Mouse (Mus musculus): ENCODE results near the gene Auts2. TPM values are rescaled to one million over a fixed set of nuclear protein-coding genes. Genes with fewer than 3 reads are reported as not detected.
A peak's percentile ranks its signal among the peaks of the same experiment; 100 is the strongest.

The Auts2 gene
- polyA plus RNA-seq, 1 experiment from 2014 or later, result 95.1 TPM

GRCm38 (mm10) chr5:131797044-131797443, 746.1 kb downstream of the Auts2 start:
- Histone ChIP-seq H3K9ac (no peak overlapping the region), H3K4me1 (peaks cover 81% of the 10 kb centered on the region)
- ATAC-seq, result no peak

GRCm38 (mm10) chr5:131794411-131795133, 748.6 kb downstream of the Auts2 start:
- Histone ChIP-seq H3K9ac (peak overlapping the region; percentile 30; the same call in 1 of the 2 replicates), H3K4me3 (peak overlapping the region; percentile 3; the same call in 1 of the 2 replicates), H3K4me1 (peaks cover 67% of the 10 kb centered on the region), H3K9me3 (replicated peaks) (no peaks in the 10 kb centered on the region), H3K27ac (peak overlapping the region; percentile 92), H3K4me2 (peak overlapping the region; percentile 49), H3K27me3 (no peaks in the 10 kb centered on the region; the same call in 1 of the 2 replicates), H3K36me3 (ENCODE audit: poor library complexity, severe bottlenecking) (no peaks in the 10 kb centered on the region)
- ATAC-seq, result peak; percentile 92
- WGBS, result 14% methylated on average over 18 of the region's 18 CpGs

More at GRCm38 (mm10) chr5:131797044-131797443, 746.1 kb downstream of the Auts2 start:
- Histone ChIP-seq H3K36me3 (ENCODE audit: poor library complexity, severe bottlenecking) (no peaks in the 10 kb centered on the region), H3K9me3 (replicated peaks) (no peaks in the 10 kb centered on the region), H3K27ac (no peak overlapping the region), H3K4me2 (no peak overlapping the region), H3K4me3 (no peak overlapping the region), H3K27me3 (no peaks in the 10 kb centered on the region; the same call in 1 of the 2 replicates)

- H3K27ac ChIP-seq, result no peak overlapping the region
- WGBS, result 75% methylated on average over 8 of the region's 8 CpGs
Observed at GRCm38 (mm10) chr5:131789601-131790000, 753.5 kb downstream of the Auts2 start.

GRCm38 (mm10) chr5:131788008-131788407, 755.1 kb downstream of the Auts2 start:
- ATAC-seq, result peak; percentile 63; the same call in 1 of the 2 replicates
- no peak overlapping the region; the same call in 1 of the 2 replicates for H3K27ac ChIP-seq
- 8% methylated on average over 6 of the region's 6 CpGs for WGBS

More at GRCm38 (mm10) chr5:131789601-131790000, 753.5 kb downstream of the Auts2 start:
- Histone ChIP-seq H3K27me3 (no peaks in the 10 kb centered on the region), H3K9me3 (replicated peaks) (no peaks in the 10 kb centered on the region), H3K36me3 (ENCODE audit: poor library complexity, severe bottlenecking) (no peaks in the 10 kb centered on the region), H3K4me2 (no peak overlapping the region), H3K4me1 (peaks cover 54% of the 10 kb centered on the region), H3K4me3 (no peak overlapping the region), H3K9ac (no peak overlapping the region)
- no peak for ATAC-seq

GRCm38 (mm10) chr5:131783241-131783640, 759.9 kb downstream of the Auts2 start:
- no peak overlapping the region for H3K4me3 ChIP-seq
- ATAC-seq, result 0 out of 2 replicates have a peak, but pooled peaks have one; percentile 41
- H3K4me1 ChIP-seq, result peaks cover 59% of the 10 kb centered on the region
- peak overlapping the region; percentile 81 for H3K27ac ChIP-seq
- 29% methylated on average over 3 of the region's 3 CpGs for WGBS
- no peaks in the 10 kb centered on the region for H3K27me3 ChIP-seq
- no peaks in the 10 kb centered on the region for H3K36me3 ChIP-seq (ENCODE audit: poor library complexity, severe bottlenecking)
- 0 out of 2 replicates have a peak overlapping the region, but pooled peaks have one; percentile 2 for H3K4me2 ChIP-seq
- no peaks in the 10 kb centered on the region for H3K9me3 ChIP-seq (replicated peaks)
- no peak overlapping the region for H3K9ac ChIP-seq

More at GRCm38 (mm10) chr5:131788008-131788407, 755.1 kb downstream of the Auts2 start:
- Histone ChIP-seq H3K4me1 (peaks cover 50% of the 10 kb centered on the region), H3K4me3 (no peak overlapping the region), H3K4me2 (no peak overlapping the region), H3K36me3 (ENCODE audit: poor library complexity, severe bottlenecking) (no peaks in the 10 kb centered on the region), H3K27me3 (no peaks in the 10 kb centered on the region), H3K9ac (no peak overlapping the region), H3K9me3 (replicated peaks) (no peaks in the 10 kb centered on the region)

- H3K9ac ChIP-seq, result no peak overlapping the region
- no peak overlapping the region for H3K4me3 ChIP-seq
- H3K4me1 ChIP-seq, result peaks cover 47% of the 10 kb centered on the region
- no peaks in the 10 kb centered on the region for H3K27me3 ChIP-seq
- H3K27ac ChIP-seq, result peak overlapping the region; percentile 60; the same call in 1 of the 2 replicates
- ATAC-seq, result no peak
- no peaks in the 10 kb centered on the region for H3K36me3 ChIP-seq (ENCODE audit: poor library complexity, severe bottlenecking)
- no peaks in the 10 kb centered on the region for H3K9me3 ChIP-seq (replicated peaks)
- no peak overlapping the region for H3K4me2 ChIP-seq
- WGBS, result 74% methylated on average over 14 of the region's 14 CpGs
Observed at GRCm38 (mm10) chr5:131781063-131781462, 762.1 kb downstream of the Auts2 start.

- Histone ChIP-seq H3K36me3 (ENCODE audit: poor library complexity, severe bottlenecking) (no peaks in the 10 kb centered on the region), H3K9me3 (replicated peaks) (no peaks in the 10 kb centered on the region), H3K4me1 (peaks cover 65% of the 10 kb centered on the region), H3K27me3 (no peaks in the 10 kb centered on the region), H3K4me2 (no peak overlapping the region), H3K4me3 (no peak overlapping the region), H3K27ac (no peak overlapping the region), H3K9ac (no peak overlapping the region)
- ATAC-seq, result no peak
Observed at GRCm38 (mm10) chr5:131779171-131779570, 764.0 kb downstream of the Auts2 start.

- Histone ChIP-seq H3K9me3 (replicated peaks) (no peaks in the 10 kb centered on the region; the same call in 1 of the 2 replicates), H3K27ac (peak overlapping the region; percentile 80), H3K36me3 (ENCODE audit: poor library complexity, severe bottlenecking) (no peaks in the 10 kb centered on the region), H3K4me2 (peak overlapping the region; percentile 21; the same call in 1 of the 2 replicates), H3K4me1 (peaks cover 39% of the 10 kb centered on the region), H3K4me3 (no peak overlapping the region), H3K9ac (no peak overlapping the region), H3K27me3 (no peaks in the 10 kb centered on the region)
- WGBS, result 48% methylated on average over 5 of the region's 5 CpGs
- ATAC-seq, result no peak; the same call in 1 of the 2 replicates
Observed at GRCm38 (mm10) chr5:131775672-131776071, 767.5 kb downstream of the Auts2 start.

GRCm38 (mm10) chr5:131775222-131775621, 767.9 kb downstream of the Auts2 start:
- WGBS, result 17% methylated on average over 12 of the region's 12 CpGs
- peak; percentile 91 for ATAC-seq
- H3K9ac ChIP-seq, result no peak overlapping the region
- H3K4me3 ChIP-seq, result no peak overlapping the region
- peaks cover 36% of the 10 kb centered on the region for H3K4me1 ChIP-seq
- H3K4me2 ChIP-seq, result peak overlapping the region; percentile 28
- no peaks in the 10 kb centered on the region for H3K27me3 ChIP-seq
- no peaks in the 10 kb centered on the region for H3K36me3 ChIP-seq (ENCODE audit: poor library complexity, severe bottlenecking)
- H3K27ac ChIP-seq, result peak overlapping the region; percentile 80
- no peaks in the 10 kb centered on the region; the same call in 1 of the 2 replicates for H3K9me3 ChIP-seq (replicated peaks)

- Histone ChIP-seq H3K4me3 (no peak overlapping the region), H3K36me3 (ENCODE audit: poor library complexity, severe bottlenecking) (no peaks in the 10 kb centered on the region), H3K9ac (no peak overlapping the region), H3K27ac (peak overlapping the region; percentile 80), H3K27me3 (no peaks in the 10 kb centered on the region), H3K4me2 (peak overlapping the region; percentile 28; the same call in 1 of the 2 replicates), H3K9me3 (replicated peaks) (no peaks in the 10 kb centered on the region; the same call in 1 of the 2 replicates), H3K4me1 (peaks cover 40% of the 10 kb centered on the region)
- peak; percentile 57 for ATAC-seq
- 80% methylated on average over 6 of the region's 6 CpGs for WGBS
Observed at GRCm38 (mm10) chr5:131774792-131775191, 768.4 kb downstream of the Auts2 start.

GRCm38 (mm10) chr5:131772616-131773015, 770.5 kb downstream of the Auts2 start:
- Histone ChIP-seq H3K36me3 (ENCODE audit: poor library complexity, severe bottlenecking) (no peaks in the 10 kb centered on the region), H3K4me2 (no peak overlapping the region), H3K4me1 (peaks cover 52% of the 10 kb centered on the region), H3K4me3 (no peak overlapping the region), H3K9ac (no peak overlapping the region), H3K9me3 (replicated peaks) (no peaks in the 10 kb centered on the region; the same call in 1 of the 2 replicates), H3K27me3 (no peaks in the 10 kb centered on the region), H3K27ac (no peak overlapping the region)
- no peak for ATAC-seq
- 91% methylated on average over 1 of the region's 1 CpGs for WGBS

GRCm38 (mm10) chr5:131769273-131769672, 773.9 kb downstream of the Auts2 start:
- H3K27me3 ChIP-seq, result no peaks in the 10 kb centered on the region
- H3K4me3 ChIP-seq, result no peak overlapping the region
- ATAC-seq, result no peak
- no peak overlapping the region for H3K9ac ChIP-seq
- H3K4me1 ChIP-seq, result peaks cover 39% of the 10 kb centered on the region
- peak overlapping the region; percentile 12; the same call in 1 of the 2 replicates for H3K27ac ChIP-seq
- no peak overlapping the region for H3K4me2 ChIP-seq
- H3K36me3 ChIP-seq (ENCODE audit: poor library complexity, severe bottlenecking), result no peaks in the 10 kb centered on the region
- H3K9me3 ChIP-seq (replicated peaks), result no peaks in the 10 kb centered on the region; the same call in 1 of the 2 replicates
- 64% methylated on average over 11 of the region's 11 CpGs for WGBS

Data from forebrain, embryonic 13.5 days (tissue).